Mouse (Mus musculus): ENCODE measurements around the gene Usp37. TPM values are rescaled to one million over a fixed set of nuclear protein-coding genes. Genes with fewer than 3 reads are reported as not detected.

Gene Usp37
- polyA plus RNA-seq (2014; fragmentation: Nextera tagmentation; extraction: Ambion mirVana), result 21.0 and 22.1 TPM in 2 replicates

DNA sequence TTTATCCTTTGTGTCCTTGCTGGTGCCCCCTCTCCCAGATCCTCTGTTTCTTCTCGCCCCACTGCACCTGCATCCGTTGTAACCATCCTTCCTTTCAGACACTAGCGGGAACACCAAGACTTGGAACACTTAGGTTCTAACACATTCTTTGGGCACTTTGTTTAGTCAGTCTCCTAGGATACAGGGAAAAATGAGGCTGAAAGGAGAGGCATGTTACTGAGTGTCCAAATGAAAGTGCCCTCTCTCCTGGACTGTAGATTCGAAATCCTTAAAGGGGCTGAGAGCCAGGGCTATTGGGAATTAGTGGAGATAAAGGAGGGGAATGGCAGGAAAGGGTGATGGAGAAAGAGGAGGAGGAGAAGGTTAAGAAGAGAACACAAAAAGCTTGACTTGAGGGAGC is at the start of gene Usp37:
Gene Usp37 (minus strand): TSS at position 101 of the 400 bp plus-strand sequence.
- H3K36me3 ChIP-seq (ENCODE audit: control insufficient read depth, insufficient read depth, low read length), result no peaks in the 10 kb centered on the region
- H3K4me1 ChIP-seq (ENCODE audit: control insufficient read depth in 2 of 2, insufficient read depth in 2 of 2, low read length in 2 of 2), result peaks cover 0 to 4% of the 10 kb centered on the region in 2 experiments; a peak in 1 of 4 replicates
- no peak within 1 kb of the TSS for H3K27ac ChIP-seq (replicated peaks in 1 of 2; ENCODE audit: control insufficient read depth in 1 of 2, insufficient read depth in 1 of 2, low read depth in 2 of 2, low read length in 2 of 2)
- ATAC-seq (ENCODE audit: insufficient number of reproducible peaks, insufficient read depth, low FRiP score, low read depth), result no peak
- no peak within 1 kb of the TSS for H3K4me2 ChIP-seq (ENCODE audit: low read length)
- no peak within 1 kb of the TSS for H3K9ac ChIP-seq (ENCODE audit: low read length)
- H3K4me3 ChIP-seq (ENCODE audit: control insufficient read depth in 1 of 2, insufficient read depth in 1 of 2, low read depth in 1 of 2, low read length in 2 of 2), result no peak within 1 kb of the TSS
- H3K9me3 ChIP-seq (ENCODE audit: control insufficient read depth, low read length), result no peaks in the 10 kb centered on the region
- 86% methylated on average over 4 of the region's 4 CpGs for WGBS
- H3K27me3 ChIP-seq (ENCODE audit: control insufficient read depth, insufficient read depth, low read length), result no peaks in the 10 kb centered on the region

DNA sequence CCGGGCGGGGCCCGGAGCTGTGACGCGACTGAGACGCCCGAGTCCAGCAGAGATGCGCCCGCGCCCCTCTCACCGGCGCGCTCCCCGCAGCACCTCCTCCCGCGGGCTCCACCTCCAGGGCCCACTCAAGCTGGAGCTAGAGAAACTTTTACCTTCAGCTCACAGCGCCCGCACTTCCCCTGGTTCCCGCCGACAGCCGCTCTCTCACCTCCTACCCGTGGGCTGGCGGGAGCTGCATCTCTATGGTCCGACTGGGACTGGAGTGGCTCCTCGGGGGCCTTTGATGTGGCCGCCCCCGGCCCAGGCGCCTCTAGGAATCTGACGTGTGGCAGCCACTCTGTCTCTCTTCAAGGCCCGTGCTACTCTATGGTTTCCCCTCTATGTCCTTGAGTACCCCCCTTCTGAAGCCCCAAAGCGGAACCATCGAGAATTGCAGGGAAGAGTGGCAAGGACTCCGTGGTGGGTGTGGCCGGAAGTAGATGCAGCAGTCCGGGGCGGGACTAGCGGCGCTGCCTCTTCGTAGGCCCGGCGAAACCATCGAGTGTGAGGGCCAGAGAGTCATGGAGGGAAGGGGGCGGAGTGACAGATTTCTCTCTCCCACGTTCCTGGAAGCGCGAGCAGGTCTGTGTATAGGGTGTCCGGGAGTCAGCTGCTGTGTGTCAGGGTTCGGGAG is 43.8 kb upstream of the Usp37 start, which contains the start of the genes Zfp142 and Bcs1l:
Gene Zfp142 (minus strand): TSS at position 474 of the 673 bp plus-strand sequence.
Gene Bcs1l (plus strand): TSS at position 517 of the 673 bp plus-strand sequence.
- WGBS, result under 1% methylated on average over 47 of the region's 48 CpGs
- no peaks in the 10 kb centered on the region for H3K27me3 ChIP-seq (ENCODE audit: control insufficient read depth, insufficient read depth, low read length)
- H3K4me3 ChIP-seq (ENCODE audit: control insufficient read depth in 1 of 2, insufficient read depth in 1 of 2, low read depth in 1 of 2, low read length in 2 of 2), result peak within 1 kb of the TSS; percentile 90 to 96
- peak within 1 kb of the TSS; percentile 94 for H3K4me2 ChIP-seq (ENCODE audit: low read length)
- peak; percentile 98 for ATAC-seq (ENCODE audit: insufficient number of reproducible peaks, insufficient read depth, low FRiP score, low read depth)
- H3K4me1 ChIP-seq (ENCODE audit: control insufficient read depth in 2 of 2, insufficient read depth in 2 of 2, low read length in 2 of 2), result peaks cover 5 to 30% of the 10 kb centered on the region in 2 experiments; a peak in 3 of 4 replicates
- H3K9me3 ChIP-seq (ENCODE audit: control insufficient read depth, low read length), result no peaks in the 10 kb centered on the region
- peak within 1 kb of the TSS; percentile 78 to 85 for H3K27ac ChIP-seq (replicated peaks in 1 of 2; ENCODE audit: control insufficient read depth in 1 of 2, insufficient read depth in 1 of 2, low read depth in 2 of 2, low read length in 2 of 2)
- H3K36me3 ChIP-seq (ENCODE audit: control insufficient read depth, insufficient read depth, low read length), result peaks cover 46% of the 10 kb centered on the region
- peak within 1 kb of the TSS; percentile 84 for H3K9ac ChIP-seq (ENCODE audit: low read length)

DNA sequence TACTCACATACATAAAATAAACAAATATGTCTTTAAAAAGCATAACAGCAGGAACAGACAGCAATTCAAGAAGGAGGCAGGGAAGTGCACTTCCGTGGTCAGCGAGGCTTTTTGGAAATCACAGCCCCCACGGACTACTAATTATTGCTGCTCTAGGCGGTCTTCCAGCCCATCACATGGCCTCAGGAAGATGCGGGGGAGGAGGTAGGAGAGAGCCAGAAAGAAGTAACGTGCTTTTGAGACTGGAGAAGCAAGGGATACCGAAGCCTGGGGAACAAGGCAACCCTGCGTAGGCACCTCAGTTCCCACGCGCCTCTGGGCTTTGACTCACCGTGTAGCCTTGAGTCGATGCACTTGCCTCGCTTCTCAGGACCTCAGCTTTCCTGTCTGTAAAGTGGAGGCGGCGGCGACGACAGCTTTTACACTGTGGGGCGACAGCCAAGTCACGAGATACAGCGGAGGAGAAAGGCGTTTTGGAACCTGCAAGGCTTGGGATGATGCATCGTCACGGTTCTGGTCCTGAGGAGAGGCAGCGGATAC is 43.2 kb upstream of the Usp37 start:
- H3K27me3 ChIP-seq (ENCODE audit: control insufficient read depth, insufficient read depth, low read length), result no peaks in the 10 kb centered on the region
- H3K4me3 ChIP-seq (ENCODE audit: control insufficient read depth in 1 of 2, insufficient read depth in 1 of 2, low read depth in 1 of 2, low read length in 2 of 2), result peak overlapping the region; percentile 80 to 90
- peak overlapping the region; percentile 84 for H3K9ac ChIP-seq (ENCODE audit: low read length)
- peak overlapping the region; percentile 67 to 85 for H3K27ac ChIP-seq (replicated peaks in 1 of 2; ENCODE audit: control insufficient read depth in 1 of 2, insufficient read depth in 1 of 2, low read depth in 2 of 2, low read length in 2 of 2)
- peaks cover 49% of the 10 kb centered on the region for H3K36me3 ChIP-seq (ENCODE audit: control insufficient read depth, insufficient read depth, low read length)
- peak overlapping the region; percentile 94 for H3K4me2 ChIP-seq (ENCODE audit: low read length)
- H3K9me3 ChIP-seq (ENCODE audit: control insufficient read depth, low read length), result no peaks in the 10 kb centered on the region
- peaks cover 5 to 30% of the 10 kb centered on the region in 2 experiments; a peak in 3 of 4 replicates for H3K4me1 ChIP-seq (ENCODE audit: control insufficient read depth in 2 of 2, insufficient read depth in 2 of 2, low read length in 2 of 2)
- 1% methylated on average over 24 of the region's 24 CpGs for WGBS
- no peak for ATAC-seq (ENCODE audit: insufficient number of reproducible peaks, insufficient read depth, low FRiP score, low read depth)

DNA sequence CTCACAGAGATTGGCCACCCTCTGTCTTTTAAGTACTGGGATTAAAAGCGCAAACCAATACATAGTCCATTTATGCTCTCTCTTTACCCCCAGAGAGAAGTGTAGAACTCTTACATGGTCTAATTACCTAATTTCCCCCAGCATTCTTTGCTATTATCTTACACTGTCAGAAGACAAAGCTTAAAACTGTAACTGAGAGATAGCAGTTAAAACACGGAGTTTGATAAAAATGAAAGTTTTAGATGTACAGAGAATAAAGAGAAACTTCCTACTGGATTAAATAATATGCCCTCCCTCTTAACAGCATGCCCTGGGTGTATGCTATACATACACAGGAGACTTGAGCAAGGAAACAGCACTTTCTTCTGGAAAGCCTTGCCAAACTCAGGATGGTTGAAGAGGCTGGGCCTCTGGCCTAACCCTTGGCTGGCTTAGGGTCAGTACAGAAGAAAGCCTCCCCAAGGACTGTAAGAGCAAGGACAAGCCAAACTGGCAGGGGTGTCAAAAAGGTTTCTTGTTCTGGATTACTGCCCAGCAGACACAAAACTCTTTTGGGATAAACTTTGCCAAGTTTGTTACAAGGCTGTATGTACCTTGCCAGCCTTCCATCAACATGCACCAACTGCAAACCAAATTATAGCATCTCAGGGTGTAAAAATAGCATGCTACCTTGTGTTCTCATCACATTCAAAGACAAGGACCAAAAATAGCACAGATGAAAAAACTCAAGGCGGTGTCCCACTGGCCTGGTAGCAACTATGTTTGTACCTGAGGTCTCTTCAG is 40.7 kb upstream of the Usp37 start:
- WGBS, result 72% methylated on average over 3 of the region's 3 CpGs
- Histone ChIP-seq H3K9ac (ENCODE audit: low read length) (peak overlapping the region; percentile 23; the same call in 1 of the 2 replicates), H3K36me3 (ENCODE audit: control insufficient read depth, insufficient read depth, low read length) (peaks cover 43% of the 10 kb centered on the region), H3K27me3 (ENCODE audit: control insufficient read depth, insufficient read depth, low read length) (no peaks in the 10 kb centered on the region), H3K9me3 (ENCODE audit: control insufficient read depth, low read length) (no peaks in the 10 kb centered on the region), H3K4me1 (ENCODE audit: control insufficient read depth in 2 of 2, insufficient read depth in 2 of 2, low read length in 2 of 2) (peaks cover 5 to 30% of the 10 kb centered on the region in 2 experiments; a peak in 3 of 4 replicates), H3K4me2 (ENCODE audit: low read length) (peak overlapping the region; percentile 28; the same call in 1 of the 2 replicates), H3K4me3 (ENCODE audit: control insufficient read depth in 1 of 2, insufficient read depth in 1 of 2, low read depth in 1 of 2, low read length in 2 of 2) (no peak overlapping the region; a peak in 1 of 4 replicates), H3K27ac (replicated peaks in 1 of 2; ENCODE audit: control insufficient read depth in 1 of 2, insufficient read depth in 1 of 2, low read depth in 2 of 2, low read length in 2 of 2) (peak overlapping the region; percentile 45 to 59; a peak in 3 of 4 replicates)
- no peak for ATAC-seq (ENCODE audit: insufficient number of reproducible peaks, insufficient read depth, low FRiP score, low read depth)

DNA sequence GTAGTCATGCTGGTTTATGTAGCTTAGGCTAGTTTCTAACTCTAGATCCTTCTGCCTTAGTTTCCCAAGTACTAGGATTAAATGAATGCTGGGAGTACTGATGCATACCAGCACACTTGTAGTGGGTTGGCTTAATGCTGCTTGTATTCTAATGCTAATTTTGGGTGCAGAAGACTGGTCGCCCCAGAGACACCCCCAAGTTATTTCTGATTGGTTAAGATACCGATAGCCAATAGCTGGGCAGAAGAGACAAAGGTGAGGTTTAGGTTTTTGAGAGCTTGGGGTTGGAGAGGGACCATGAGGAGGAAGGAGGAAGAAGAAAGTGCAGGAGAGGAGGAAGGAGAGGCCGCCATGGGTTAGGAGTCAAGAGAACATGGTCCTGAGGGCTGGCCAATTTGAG is 38.5 kb upstream of the Usp37 start:
- H3K4me1 ChIP-seq (ENCODE audit: control insufficient read depth in 2 of 2, insufficient read depth in 2 of 2, low read length in 2 of 2), result peaks cover 5 to 26% of the 10 kb centered on the region in 2 experiments; a peak in 3 of 4 replicates
- no peak for ATAC-seq (ENCODE audit: insufficient number of reproducible peaks, insufficient read depth, low FRiP score, low read depth)
- H3K27me3 ChIP-seq (ENCODE audit: control insufficient read depth, insufficient read depth, low read length), result no peaks in the 10 kb centered on the region
- H3K4me2 ChIP-seq (ENCODE audit: low read length), result no peak overlapping the region
- H3K27ac ChIP-seq (replicated peaks in 1 of 2; ENCODE audit: control insufficient read depth in 1 of 2, insufficient read depth in 1 of 2, low read depth in 2 of 2, low read length in 2 of 2), result no peak overlapping the region
- no peaks in the 10 kb centered on the region for H3K9me3 ChIP-seq (ENCODE audit: control insufficient read depth, low read length)
- H3K36me3 ChIP-seq (ENCODE audit: control insufficient read depth, insufficient read depth, low read length), result peaks cover 65% of the 10 kb centered on the region
- H3K9ac ChIP-seq (ENCODE audit: low read length), result no peak overlapping the region
- no peak overlapping the region for H3K4me3 ChIP-seq (ENCODE audit: control insufficient read depth in 1 of 2, insufficient read depth in 1 of 2, low read depth in 1 of 2, low read length in 2 of 2)
- WGBS, result 87% methylated on average over 3 of the region's 3 CpGs

DNA sequence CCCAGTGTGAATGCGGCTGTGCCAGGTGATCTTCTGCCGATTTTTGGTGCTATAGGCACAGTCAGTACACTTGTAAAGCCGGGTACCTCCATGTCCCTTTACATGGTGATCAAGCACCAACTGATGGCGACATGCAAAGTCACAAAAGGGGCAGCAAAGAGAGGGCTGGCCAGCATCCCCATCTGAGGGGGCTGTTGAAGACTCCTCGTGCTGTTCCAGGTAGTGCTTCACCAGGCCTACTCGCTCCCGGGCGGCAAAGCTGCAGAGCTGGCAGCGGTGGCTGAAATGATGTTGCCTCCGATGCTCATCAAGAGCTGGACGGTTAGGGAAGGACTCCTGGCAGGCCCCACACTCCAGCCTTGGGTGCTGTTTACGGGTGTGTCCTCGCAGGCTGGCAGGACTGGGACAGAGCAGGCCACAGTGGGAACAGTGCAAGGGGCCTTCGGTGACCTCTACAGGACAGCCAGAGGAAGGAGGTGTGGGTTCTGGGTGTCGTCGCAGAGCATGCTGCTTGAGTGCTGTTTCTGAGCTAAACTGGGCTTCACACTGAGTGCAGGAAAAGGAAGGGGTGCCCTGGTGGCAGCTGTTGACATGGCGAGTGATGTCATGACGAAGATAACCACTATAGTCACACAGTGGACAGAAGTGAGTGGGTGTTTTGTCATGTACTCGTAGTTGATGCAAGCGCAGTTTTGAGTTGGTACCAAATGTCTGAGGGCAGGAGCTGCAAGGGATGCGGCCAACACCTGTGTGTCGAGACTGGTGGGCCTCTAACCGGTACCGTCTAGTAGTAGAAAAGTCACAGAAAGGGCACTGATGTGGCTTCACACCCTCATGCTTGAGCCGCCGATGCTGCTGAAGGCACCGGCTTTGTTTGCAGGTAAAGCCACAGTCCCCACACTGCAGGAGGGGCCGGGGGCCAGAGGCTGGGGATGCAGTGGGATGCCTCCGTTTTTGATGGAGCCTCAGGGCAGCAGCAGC is 25.9 kb upstream of the Usp37 start:
- ATAC-seq (ENCODE audit: insufficient number of reproducible peaks, insufficient read depth, low FRiP score, low read depth), result no peak; the same call in 1 of the 2 replicates

More for the DNA sequence above, 25.9 kb upstream of the Usp37 start:
- Histone ChIP-seq H3K4me3 (ENCODE audit: control insufficient read depth in 1 of 2, insufficient read depth in 1 of 2, low read depth in 1 of 2, low read length in 2 of 2) (no peak overlapping the region), H3K9ac (ENCODE audit: low read length) (no peak overlapping the region), H3K4me2 (ENCODE audit: low read length) (no peak overlapping the region), H3K36me3 (ENCODE audit: control insufficient read depth, insufficient read depth, low read length) (peaks cover 97% of the 10 kb centered on the region), H3K27ac (replicated peaks in 1 of 2; ENCODE audit: control insufficient read depth in 1 of 2, insufficient read depth in 1 of 2, low read depth in 2 of 2, low read length in 2 of 2) (no peak overlapping the region), H3K9me3 (ENCODE audit: control insufficient read depth, low read length) (no peaks in the 10 kb centered on the region), H3K4me1 (ENCODE audit: control insufficient read depth in 2 of 2, insufficient read depth in 2 of 2, low read length in 2 of 2) (no peaks in the 10 kb centered on the region), H3K27me3 (ENCODE audit: control insufficient read depth, insufficient read depth, low read length) (no peaks in the 10 kb centered on the region)
- 80% methylated on average over 29 of the region's 29 CpGs for WGBS

Data from heart, embryonic 14.5 days (tissue).